Mouse (Mus musculus) ZHBTc4 (cell line): ENCODE measurements around the gene Mbd6.
A peak's percentile ranks its signal among the peaks of the same experiment; 100 is the strongest.
"Not testable (repeated sequence)": the region's sequence is repeated elsewhere in the genome, so short reads cannot be mapped to it uniquely, and the experiment has no call there.

Experiments used
- DNase-seq: peaks from one replicate; pipeline ENCODE4 v3.0.0-alpha.2; 2011; ENCODE audit warnings: low read depth, low spot score

Mbd6 gene

DNA sequence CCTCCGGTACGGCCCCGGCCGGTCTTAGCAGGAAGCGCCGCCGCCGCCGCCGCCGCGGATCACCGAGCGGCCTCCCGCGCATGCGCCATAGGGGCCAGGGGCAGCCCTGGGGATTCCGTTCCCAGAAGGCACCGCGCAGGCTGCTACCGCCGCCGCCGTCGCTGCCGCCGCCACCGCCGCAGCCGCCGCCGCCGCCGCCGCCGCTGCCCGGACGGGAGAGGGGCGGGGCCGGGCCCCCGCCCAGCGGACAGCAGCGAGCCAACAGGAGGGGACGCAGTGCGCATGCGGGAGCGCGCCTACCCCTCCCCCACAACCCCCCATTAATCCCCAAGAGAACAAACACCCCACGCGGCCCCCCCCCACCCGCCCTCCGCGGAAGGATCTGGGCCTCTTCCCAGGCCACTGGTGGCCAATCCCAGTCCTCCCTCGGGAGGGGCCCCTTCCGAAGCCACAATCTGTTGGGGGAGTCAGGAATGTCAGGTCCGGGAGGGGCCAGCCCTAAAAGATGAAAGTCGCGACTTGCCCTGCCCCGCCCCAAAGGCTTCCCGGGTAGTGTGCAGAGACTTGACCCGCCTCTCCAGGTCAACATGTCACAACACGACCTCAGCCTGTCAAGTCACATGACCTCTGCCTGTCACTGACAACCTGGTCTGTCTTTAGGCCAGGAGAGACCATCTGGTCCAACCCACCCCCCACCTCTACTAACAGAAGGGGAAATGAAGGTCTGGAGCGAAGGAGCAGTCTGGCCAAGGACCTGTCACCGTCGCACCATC, at the start of gene Mbd6:
Mbd6 (minus strand) TSS at position 219 of the 773 bp plus-strand sequence.
- DNase-seq = peak; percentile 93

- DNase-seq = no peak
Measured at GRCm38 (mm10) chr10:127337536-127338099, 48.8 kb upstream of the Mbd6 start.

- peak; percentile 46 for DNase-seq
Measured at GRCm38 (mm10) chr10:127336952-127337351, 48.1 kb upstream of the Mbd6 start.

DNA sequence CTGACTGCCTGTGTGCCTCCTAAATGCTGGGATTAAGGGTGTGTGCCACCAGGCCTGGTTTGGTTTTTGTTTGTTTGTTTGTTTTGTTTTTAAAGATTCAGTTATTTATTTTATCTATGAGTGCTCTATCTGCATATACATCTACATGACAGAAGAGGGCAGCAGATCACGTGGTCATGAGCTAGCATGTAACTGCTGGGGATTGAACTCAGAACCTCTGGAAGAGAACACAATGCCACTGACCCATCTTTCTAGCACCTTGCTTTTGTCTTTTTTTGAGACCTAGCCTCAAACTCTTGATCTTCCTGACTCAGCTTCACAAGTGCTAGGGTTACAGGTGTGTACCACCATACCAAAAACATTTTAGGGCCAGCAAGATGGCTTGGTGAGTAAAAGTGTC, 46.5 kb upstream of the Mbd6 start:
- no peak for DNase-seq

GRCm38 (mm10) chr10:127333152-127333551, 44.3 kb upstream of the Mbd6 start:
- DNase-seq = peak; percentile 76

DNA sequence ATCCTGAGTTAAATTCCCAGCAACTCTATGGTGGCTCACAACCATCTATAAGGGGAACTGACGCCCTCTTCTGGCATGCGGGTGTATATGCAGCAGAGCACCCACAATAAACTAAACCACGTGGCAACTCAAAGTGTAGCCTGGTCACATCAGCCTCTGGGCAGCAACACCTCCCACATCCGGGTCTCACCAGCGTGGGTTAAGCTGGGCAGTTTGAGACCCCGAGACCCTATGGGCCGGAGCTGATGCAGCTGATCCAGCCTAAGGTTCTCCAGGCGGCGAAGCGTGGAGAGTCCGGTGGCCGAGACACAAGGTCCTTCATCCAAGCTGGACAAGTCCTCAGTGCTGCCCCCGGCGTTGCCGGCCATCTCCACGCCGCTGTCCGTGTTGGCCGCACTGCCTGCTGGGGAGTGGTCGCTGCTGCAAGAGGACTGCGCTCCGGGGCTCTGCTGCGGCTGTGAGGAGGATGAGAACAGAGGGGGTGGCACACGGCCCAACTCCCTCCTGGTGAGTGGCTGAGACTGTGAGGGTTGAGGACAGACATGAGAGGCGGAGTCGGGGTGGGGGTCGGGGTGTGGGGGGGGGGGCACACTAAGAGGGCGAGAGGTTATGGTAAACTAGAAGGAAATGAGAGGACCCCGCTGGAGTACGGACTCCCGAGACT, 43.5 kb upstream of the Mbd6 start:
- peak; percentile 89 for DNase-seq

- DNase-seq = no peak
Measured at GRCm38 (mm10) chr10:127330212-127330611, 41.4 kb upstream of the Mbd6 start.

DNA sequence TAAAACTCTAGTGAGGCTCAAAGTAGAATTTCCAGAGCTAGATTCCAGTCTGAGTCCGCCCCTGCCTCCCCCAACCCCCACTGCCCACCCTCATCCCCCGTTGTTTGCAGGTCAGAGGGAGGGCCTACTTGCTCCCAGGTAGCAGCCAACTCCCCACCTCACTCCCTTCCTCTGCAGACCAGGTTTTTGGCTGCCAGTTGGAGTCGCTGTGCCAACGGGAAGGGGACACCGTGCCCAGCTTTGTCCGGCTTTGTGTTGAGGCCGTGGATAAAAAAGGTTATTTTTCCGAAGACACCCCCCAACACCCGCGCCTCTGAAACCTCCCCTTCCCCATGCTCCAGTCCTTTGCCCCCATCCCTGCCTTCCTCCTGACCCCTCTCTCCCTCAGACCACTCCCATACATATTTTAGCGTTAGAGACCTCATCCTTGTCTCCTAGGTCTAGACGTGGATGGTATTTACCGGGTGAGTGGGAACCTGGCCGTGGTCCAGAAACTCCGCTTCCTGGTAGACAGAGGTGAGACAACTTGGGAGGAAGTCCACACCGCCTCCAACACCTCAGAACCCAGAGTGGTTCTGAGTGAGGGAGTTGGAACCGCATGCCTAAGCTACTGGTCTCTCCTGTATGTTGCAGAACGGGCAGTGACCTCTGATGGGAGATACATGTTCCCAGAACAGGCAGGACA, 38.8 kb upstream of the Mbd6 start:
- no peak for DNase-seq

DNA sequence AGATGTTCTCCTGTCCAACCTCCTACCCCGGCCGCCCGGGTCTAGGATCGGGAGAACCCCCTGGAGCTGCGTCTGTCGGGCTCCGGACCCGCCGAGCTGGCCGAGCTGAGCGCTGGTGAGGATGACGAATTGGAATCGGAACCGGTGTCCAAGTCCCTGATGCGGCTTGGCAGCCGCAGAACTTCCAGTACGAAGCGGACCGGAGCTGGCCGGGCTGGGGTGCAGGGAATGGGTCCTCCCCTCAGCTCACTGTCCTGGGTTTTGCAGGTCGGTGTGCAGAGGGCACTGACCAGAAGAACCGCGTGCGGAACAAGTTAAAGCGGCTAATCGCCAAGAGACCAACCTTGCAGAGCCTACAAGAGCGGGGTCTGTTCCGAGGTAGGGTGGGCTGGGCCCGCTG, 38.0 kb upstream of the Mbd6 start:
- no peak for DNase-seq

- peak; percentile 38 for DNase-seq
Measured at GRCm38 (mm10) chr10:127326017-127326801, 37.4 kb upstream of the Mbd6 start.

DNA sequence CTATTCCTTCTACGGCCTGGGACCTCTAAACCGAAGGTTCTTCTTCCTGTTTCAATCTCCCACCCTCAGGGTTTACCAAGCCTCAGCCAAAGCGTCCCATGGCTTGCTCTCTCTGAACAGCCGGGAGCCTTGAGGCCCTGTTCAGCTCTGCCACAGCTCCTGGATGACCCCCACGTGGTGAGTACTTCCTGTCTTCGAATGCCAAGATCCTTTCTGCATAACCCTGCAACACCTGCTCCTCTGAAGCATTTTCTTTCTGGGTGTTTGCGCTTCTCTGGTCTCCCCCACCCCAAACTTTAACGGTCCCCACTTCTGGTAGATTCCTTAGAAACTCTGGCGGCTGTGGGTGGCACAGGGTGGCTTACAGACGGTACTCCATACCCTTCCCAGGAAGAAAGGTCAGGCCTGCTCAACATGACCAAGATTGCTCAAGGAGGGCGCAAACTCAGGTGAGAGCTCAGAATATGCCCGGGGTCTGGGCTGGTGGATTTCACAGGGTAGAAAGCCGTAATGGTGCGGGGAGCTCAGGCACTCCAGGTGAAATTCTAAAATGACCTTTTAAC, 36.7 kb upstream of the Mbd6 start:
- no peak for DNase-seq

DNA sequence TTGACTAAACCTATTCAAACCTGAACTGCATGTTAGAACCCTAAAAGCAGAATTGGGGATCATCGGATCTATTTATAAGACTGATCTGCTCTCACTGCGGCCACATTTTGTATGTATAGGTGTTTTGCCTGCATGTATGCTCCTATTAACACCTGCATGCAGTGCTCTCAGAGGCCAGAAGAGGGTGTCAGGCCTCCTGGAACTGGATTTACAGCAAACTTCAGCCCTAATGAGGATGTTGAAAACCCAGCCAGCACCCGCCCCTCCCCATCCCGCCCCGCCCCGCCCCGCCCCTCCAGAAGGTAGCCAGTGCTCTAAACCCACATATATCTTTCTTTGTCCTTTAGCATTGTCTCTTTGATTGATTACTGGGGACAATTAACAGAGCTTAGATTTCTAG, 35.7 kb upstream of the Mbd6 start:
- DNase-seq = peak; percentile 89

DNA sequence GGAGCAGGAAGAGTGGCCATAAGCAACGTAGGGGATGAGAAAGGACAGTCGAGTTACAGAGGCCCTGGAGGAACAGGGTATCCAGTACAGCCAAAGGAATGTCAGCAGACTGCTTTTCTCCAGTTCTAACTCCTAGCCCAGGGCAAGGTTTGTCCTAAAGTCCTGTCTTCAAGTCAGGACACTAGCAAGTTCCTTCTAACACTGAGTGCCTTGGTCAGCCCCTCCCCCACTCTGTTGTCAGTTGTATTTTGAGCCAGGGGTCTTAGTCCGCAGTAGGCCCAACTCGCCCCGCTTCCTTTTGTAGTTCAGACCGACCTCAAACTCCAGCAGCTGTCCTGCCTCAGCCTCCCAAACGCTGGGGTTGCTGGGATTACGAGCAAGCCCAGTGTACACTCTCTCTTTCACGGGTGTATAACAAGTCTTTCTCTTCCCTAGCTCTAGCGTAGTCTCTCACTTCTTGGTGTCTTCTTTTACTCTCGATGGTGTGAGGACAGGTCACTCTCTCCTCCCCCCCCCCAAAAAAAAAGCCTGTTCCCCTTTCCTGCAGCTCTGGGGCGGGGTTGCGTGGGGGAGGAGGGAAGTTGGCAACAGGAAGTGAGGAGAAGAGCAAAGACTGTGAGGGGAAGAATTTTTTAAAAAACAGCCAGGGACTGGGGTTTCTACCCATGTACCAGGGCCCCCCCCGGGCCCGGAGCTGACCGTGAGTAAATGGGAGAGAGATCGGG, 34.5 kb upstream of the Mbd6 start:
- peak; percentile 57 for DNase-seq

DNA sequence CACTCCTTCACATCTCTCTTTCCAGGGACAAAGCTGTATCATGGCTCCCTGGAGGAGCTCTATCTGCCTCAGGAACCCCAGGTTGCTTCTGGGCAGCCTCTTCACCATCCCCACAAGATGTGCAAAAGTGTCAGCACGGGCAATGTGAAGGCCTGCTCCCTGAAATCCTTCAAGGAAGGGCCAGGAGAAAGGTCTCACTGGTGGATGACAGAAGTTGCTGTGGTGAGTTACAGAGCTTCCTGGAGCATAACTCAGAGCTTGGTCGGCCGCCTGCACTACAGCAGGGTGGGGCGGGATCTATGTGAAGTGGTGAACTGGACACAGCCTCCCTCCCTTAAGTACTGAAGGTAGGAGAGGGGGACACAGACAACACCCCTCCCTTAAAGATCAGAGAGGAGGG, 33.9 kb upstream of the Mbd6 start:
- DNase-seq = peak; percentile 46

DNA sequence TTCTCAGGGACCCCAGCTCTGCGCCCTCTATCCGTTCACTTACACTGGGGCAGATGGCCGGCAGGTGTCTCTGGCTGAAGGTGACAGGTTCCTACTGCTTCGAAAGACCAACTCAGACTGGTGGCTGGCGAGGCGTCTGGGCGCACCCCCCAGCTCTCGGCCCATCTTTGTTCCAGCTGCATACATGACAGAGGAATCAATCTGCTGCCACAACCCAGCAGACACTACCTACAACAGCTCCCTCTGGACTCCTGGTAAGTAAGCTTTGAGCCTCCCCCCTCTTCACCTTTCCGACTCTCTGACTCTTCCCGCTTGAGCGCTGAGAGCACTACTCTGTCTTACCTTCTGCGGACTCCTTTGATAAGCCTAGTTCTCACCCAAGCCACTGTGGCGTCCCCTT, 33.4 kb upstream of the Mbd6 start:
- DNase-seq = peak; percentile 76

- no peak for DNase-seq
Measured at GRCm38 (mm10) chr10:127321621-127322020, 32.8 kb upstream of the Mbd6 start, which contains the start of gene Arhgap9. Arhgap9 (plus strand) TSS chr10:127321964.

DNA sequence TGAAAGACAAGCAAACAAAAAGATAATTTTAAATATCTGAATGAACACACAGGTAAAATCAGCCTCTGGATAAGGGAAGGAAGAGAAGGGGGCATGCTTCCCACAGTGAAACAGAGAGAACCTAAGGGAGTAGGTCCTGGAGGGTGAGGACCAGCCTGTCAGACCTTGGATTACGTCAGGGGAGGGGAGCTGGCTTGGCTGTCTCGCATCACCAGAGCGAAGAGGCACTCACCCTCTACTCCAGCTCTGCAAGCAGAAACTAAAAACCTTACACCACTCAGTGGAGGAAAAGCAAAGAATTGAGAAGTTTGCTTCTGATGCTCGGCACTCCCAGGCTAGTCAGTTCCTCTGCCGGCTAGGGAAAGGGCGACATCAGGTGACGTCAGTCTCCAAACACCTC, 31.2 kb upstream of the Mbd6 start:
- no peak for DNase-seq

- no peak for DNase-seq
Measured at GRCm38 (mm10) chr10:127318009-127318408, 29.2 kb upstream of the Mbd6 start.

- DNase-seq = no peak
Measured at GRCm38 (mm10) chr10:127317277-127317676, 28.5 kb upstream of the Mbd6 start.

DNA sequence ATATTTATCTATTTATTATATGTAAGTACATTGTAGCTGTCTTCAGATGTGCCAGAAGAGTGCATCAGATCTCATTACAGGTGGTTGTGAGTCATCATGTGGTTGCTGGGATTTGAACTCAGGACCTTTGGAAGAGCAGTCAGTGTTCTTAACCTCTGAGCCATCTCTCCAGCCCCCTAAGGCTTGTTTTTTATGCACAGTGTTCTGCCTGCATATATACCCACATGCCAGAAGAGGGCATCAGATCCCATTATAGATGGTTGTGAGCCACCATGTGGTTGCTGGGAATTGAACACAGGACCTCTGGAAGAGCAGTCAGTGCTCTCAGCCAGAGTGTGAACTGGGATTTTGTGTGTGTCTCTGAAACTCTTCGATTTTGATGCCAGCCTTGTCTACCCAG, 26.1 kb upstream of the Mbd6 start:
- not testable (repeated sequence) for DNase-seq
